In genomic region chr19:43708206-43708605, GRCm38 (mm10) we compare ENCODE assay signal across 22 mouse cellular contexts. TPM values are rescaled to one million over a fixed set of nuclear protein-coding genes. Genes with fewer than 3 reads are reported as not detected.
A peak's percentile ranks its signal among the peaks of the same experiment; 100 is the strongest.
DNase-seq lines count a peak whose midpoint lies in the region; ATAC-seq and TF ChIP-seq lines count a peak whose summit lies in the region.
"Had no signal": no experiment of that assay in that cellular context is flagged by ENCODE, and none has a peak within 500 bp of the region (broad histone marks: within the 10 kb centered on the region; RNA-seq: fewer than 3 reads in every experiment).

No protein-coding gene starts in this region.

- H3K9ac ChIP-seq in lung, postnatal 0 days (replicated peaks; ENCODE audit: low read depth), result no peak overlapping the region
- H3K9ac ChIP-seq: embryonic facial prominence, embryonic 12.5 days; forebrain, embryonic 13.5 days; forebrain, embryonic 15.5 days had no signal

- H3K27ac ChIP-seq in lung, postnatal 0 days (ENCODE audit: low read length), result no peak overlapping the region
- H3K27ac ChIP-seq: embryonic facial prominence, embryonic 10.5 days; embryonic facial prominence, embryonic 12.5 days; forebrain, embryonic 13.5 days; forebrain, embryonic 15.5 days had no signal

- WGBS in lung, postnatal 0 days, result 55% methylated on average over 7 of the region's 7 CpGs

- no peak overlapping the region for H3K4me3 ChIP-seq in lung, postnatal 0 days (ENCODE audit: low read depth, low read length)
- H3K4me3 ChIP-seq: embryonic facial prominence, embryonic 10.5 days; embryonic facial prominence, embryonic 12.5 days; forebrain, embryonic 13.5 days; forebrain, embryonic 15.5 days had no signal

- DNase-seq in lung, adult 18-20 months, result peak; percentile 38 to 42
- no peak for DNase-seq in lung, postnatal 4 days
- DNase-seq in lung, postnatal 0 days (ENCODE audit: low spot score), result peak; percentile 67
- no peak for DNase-seq in lung, postnatal 14 days
- DNase-seq in lung, postnatal 36 days, result peak; percentile 50
- DNase-seq: adrenal gland, adult 8-10 months; adrenal gland, postnatal 14 days; adrenal gland, postnatal 36 days; B cell, adult 2 months; cerebellum, adult 11-12 months; cerebellum, adult 2 months; cerebellum, adult 9-10 months; cerebellum, postnatal 10 days; cerebellum, postnatal 25 days had no signal

- no peaks in the 10 kb centered on the region for H3K27me3 ChIP-seq in lung, postnatal 0 days (replicated peaks; ENCODE audit: insufficient read depth, low read length)
- H3K27me3 ChIP-seq: CH12.LX; embryonic facial prominence, embryonic 12.5 days; forebrain, embryonic 13.5 days; forebrain, embryonic 15.5 days; Patski had no signal

- TF ChIP-seq CTCF in lung, postnatal 0 days (IDR thresholded peaks at IDR 0.05), result no peak

- ATAC-seq in lung, postnatal 0 days, result peak; percentile 87
- ATAC-seq: activated CD4-positive, CD25-positive, alpha-beta regulatory T cell, adult 4 months; CD4-positive, CD25-positive, alpha-beta regulatory T cell, adult 4 months; forebrain, embryonic 13.5 days; forebrain, embryonic 15.5 days; Patski had no signal

- H3K4me1 ChIP-seq in lung, postnatal 0 days (ENCODE audit: insufficient read depth, low read depth, low read length), result no peaks in the 10 kb centered on the region
- H3K4me1 ChIP-seq: embryonic facial prominence, embryonic 10.5 days; embryonic facial prominence, embryonic 12.5 days; forebrain, embryonic 13.5 days; forebrain, embryonic 15.5 days had no signal

- no peaks in the 10 kb centered on the region for H3K9me3 ChIP-seq in lung, postnatal 0 days (ENCODE audit: low read length)
- H3K9me3 ChIP-seq: embryonic facial prominence, embryonic 10.5 days; embryonic facial prominence, embryonic 12.5 days; forebrain, embryonic 13.5 days; forebrain, embryonic 15.5 days had no signal

- H3K4me2 ChIP-seq in lung, postnatal 0 days (replicated peaks; ENCODE audit: low read depth, low read length), result no peak overlapping the region
- H3K4me2 ChIP-seq: embryonic facial prominence, embryonic 12.5 days; forebrain, embryonic 13.5 days; forebrain, embryonic 15.5 days had no signal

- no peak for TF ChIP-seq EP300 in lung, postnatal 0 days (IDR thresholded peaks at IDR 0.05)

- peaks cover 4% of the 10 kb centered on the region; the same call in 1 of the 2 replicates for H3K36me3 ChIP-seq in lung, postnatal 0 days (ENCODE audit: insufficient read depth, low read length)

RNA-seq across cellular contexts. Expression of gene Entpd7, which starts 18.7 kb away (rescaled TPM):
- polyA plus RNA-seq in lung, postnatal 0 days (2015; fragmentation: Nextera tagmentation; extraction: Ambion mirVana), result 5.1 and 6.1 TPM in 2 replicates

RNA-seq across cellular contexts. Expression of gene Slc25a28, which starts 33.5 kb away (rescaled TPM):
- polyA plus RNA-seq in lung, postnatal 0 days (2015; fragmentation: Nextera tagmentation; extraction: Ambion mirVana), result 11.9 and 13.3 TPM in 2 replicates

RNA-seq across cellular contexts. Expression of gene Cutc, which starts 44.6 kb away (rescaled TPM):
- polyA plus RNA-seq in lung, postnatal 0 days (2015; fragmentation: Nextera tagmentation; extraction: Ambion mirVana), result 14.9 and 17.1 TPM in 2 replicates

RNA-seq across cellular contexts. Expression of gene Cox15, which starts 44.6 kb away (rescaled TPM):
- polyA plus RNA-seq in lung, postnatal 0 days (2015; fragmentation: Nextera tagmentation; extraction: Ambion mirVana), result 4.5 and 5.7 TPM in 2 replicates

Comparison
In these comparisons a context has a peak if more than half of its experiments do, and no peak if none do; other contexts are left out.
1. DNase-seq: peak in lung, adult 18-20 months (2 of 2), lung, postnatal 0 days (single experiment) and lung, postnatal 36 days (single experiment); none in lung, postnatal 4 days (0 of 2) and lung, postnatal 14 days (single experiment).